Mouse (Mus musculus) ES-E14 (cell line): ENCODE measurements around the gene Wwtr1. TPM values are rescaled to one million over a fixed set of nuclear protein-coding genes. Genes with fewer than 3 reads are reported as not detected.

Source experiments
- DNase-seq: peaks from one replicate; pipeline ENCODE4 v3.0.0-alpha.2; 2013; ENCODE audit warnings: low read depth, low spot score
- H3K27ac ChIP-seq: 2 replicates; pipeline ENCODE4 v1.5.1; 2012; ENCODE audit warnings: low read depth, mild to moderate bottlenecking, low read length, moderate library complexity, mixed read lengths; ENCODE audit not compliant: poor library complexity, insufficient read depth, severe bottlenecking
- H3K36me3 ChIP-seq: 2 replicates; pipeline ENCODE4 v1.6.1; 2012; ENCODE audit warnings: mild to moderate bottlenecking, low read length, moderate library complexity, mixed read lengths; ENCODE audit not compliant: control insufficient read depth, poor library complexity, insufficient read depth, severe bottlenecking
- H3K4me1 ChIP-seq, 2 experiments: fragments of 150-350 bp in 1 of 2; sonication (generic) in 1 of 2; 2 replicates each; pipeline ENCODE4 v1.6.1; 2012; ENCODE audit warnings: low read length in 2 of 2, mild to moderate bottlenecking in 1 of 2, mixed read lengths in 1 of 2; ENCODE audit not compliant: control insufficient read depth in 2 of 2, insufficient read depth in 2 of 2, poor library complexity in 1 of 2
- H3K4me3 ChIP-seq, 2 experiments: fragments of 150-350 bp in 1 of 2; sonication (generic) in 1 of 2; 2 replicates each; pipeline ENCODE4 v1.5.1; 2012; ENCODE audit warnings: low read length in 2 of 2, low read depth in 1 of 2, mild to moderate bottlenecking in 1 of 2, mixed read lengths in 1 of 2; ENCODE audit not compliant: insufficient read depth in 1 of 2, poor library complexity in 1 of 2, severe bottlenecking in 1 of 2
- H3K9ac ChIP-seq: 2 replicates; pipeline ENCODE4 v1.6.1; 2012; ENCODE audit warnings: low read depth, mild to moderate bottlenecking, low read length, mixed read lengths; ENCODE audit not compliant: poor library complexity, insufficient read depth, severe bottlenecking
- H3K9me3 ChIP-seq: fragments of 150-350 bp; sonication (generic); 2 replicates; pipeline ENCODE4 v1.6.1; 2012; ENCODE audit warnings: low read depth, mild to moderate bottlenecking, low read length; ENCODE audit not compliant: control insufficient read depth, insufficient read depth
- CHD2 ChIP-seq: IDR thresholded peaks from 2 replicates; pipeline ENCODE4 v1.6.1; 2014; ENCODE audit warnings: mild to moderate bottlenecking, low read depth, low read length, inconsistent platforms
- HCFC1 ChIP-seq: IDR thresholded peaks from 2 replicates; pipeline ENCODE4 v1.6.1; 2012; ENCODE audit warnings: low read length, inconsistent platforms, borderline replicate concordance; ENCODE audit not compliant: insufficient read depth
- MAFK ChIP-seq: IDR thresholded peaks from 2 replicates; pipeline ENCODE4 v1.6.1; 2014; ENCODE audit warnings: mild to moderate bottlenecking, low read depth, low read length, inconsistent platforms; ENCODE audit not compliant: insufficient read depth
- ZC3H11A ChIP-seq: IDR thresholded peaks from 2 replicates; pipeline ENCODE4 v1.6.1; 2012; ENCODE audit warnings: low read depth, mild to moderate bottlenecking, inconsistent platforms, low read length, borderline replicate concordance
- ZNF384 ChIP-seq: IDR thresholded peaks from 2 replicates; pipeline ENCODE4 v1.6.1; 2012; ENCODE audit warnings: low read depth, low read length, inconsistent platforms
- in situ Hi-C, 2 experiments: fragments of 600-800 bp; cut with MboI; formaldehyde crosslinking; loops; one replicate each; pipeline ENCODE4 v1.15.1; 2025; ENCODE audit warnings: low sequenced_read_pairs in 2 of 2, inconsistent platforms in 1 of 2; ENCODE audit not compliant: unreplicated experiment in 2 of 2
- total RNA-seq: library from RNA; depleted of rRNA; stranded (reverse); fragments of 300-350 nt; gene quantifications from 2 replicates; pipeline ENCODE4 v1.2.3, GENCODE M21; 2012

The Wwtr1 gene
- total RNA-seq, 1 experiment: 20.0 TPM

- no peak overlapping the region for H3K4me3 ChIP-seq
- H3K9ac ChIP-seq: no peak overlapping the region
- no peaks in the 10 kb centered on the region for H3K9me3 ChIP-seq
- in situ Hi-C loops: no loop called here
- no peaks in the 10 kb centered on the region for H3K4me1 ChIP-seq
- TF ChIP-seq HCFC1 (no peak), ZNF384 (no peak), CHD2 (no peak), ZC3H11A (no peak), MAFK (no peak)
- no peak overlapping the region for H3K27ac ChIP-seq
- DNase-seq: no peak
- H3K36me3 ChIP-seq: no peaks in the 10 kb centered on the region; the same call in 1 of the 2 replicates
Observed at GRCm38 (mm10) chr3:57566655-57567054, 9.1 kb downstream of the Wwtr1 start.

- no peak overlapping the region for H3K4me3 ChIP-seq
- in situ Hi-C loops: no loop called here
- H3K9me3 ChIP-seq: no peaks in the 10 kb centered on the region
- no peak overlapping the region for H3K9ac ChIP-seq
- TF ChIP-seq CHD2: no peak
- TF ChIP-seq HCFC1: no peak
- no peak for TF ChIP-seq ZC3H11A
- TF ChIP-seq ZNF384: no peak
- TF ChIP-seq MAFK: no peak
- peaks cover 0 to 2% of the 10 kb centered on the region in 2 experiments; a peak in 1 of 4 replicates for H3K4me1 ChIP-seq
- DNase-seq: no peak
- no peaks in the 10 kb centered on the region for H3K36me3 ChIP-seq
- H3K27ac ChIP-seq: no peak overlapping the region
Observed at GRCm38 (mm10) chr3:57563627-57564026, 12.1 kb downstream of the Wwtr1 start.

- Histone ChIP-seq H3K4me1 (peaks cover 0 to 3% of the 10 kb centered on the region in 2 experiments; a peak in 2 of 4 replicates), H3K36me3 (no peaks in the 10 kb centered on the region), H3K9ac (no peak overlapping the region), H3K9me3 (no peaks in the 10 kb centered on the region), H3K4me3 (no peak overlapping the region), H3K27ac (no peak overlapping the region)
- in situ Hi-C loops: no loop called here
- TF ChIP-seq HCFC1 (no peak), MAFK (no peak), ZC3H11A (no peak), ZNF384 (no peak), CHD2 (no peak)
- no peak for DNase-seq
Observed at GRCm38 (mm10) chr3:57562996-57563506, 12.7 kb downstream of the Wwtr1 start.

- Histone ChIP-seq H3K9ac (no peak overlapping the region), H3K27ac (no peak overlapping the region), H3K4me3 (no peak overlapping the region), H3K9me3 (no peaks in the 10 kb centered on the region), H3K36me3 (no peaks in the 10 kb centered on the region), H3K4me1 (peaks cover 5 to 7% of the 10 kb centered on the region in 2 experiments; a peak in 3 of 4 replicates)
- no peak for DNase-seq
- no peak for TF ChIP-seq ZNF384
- TF ChIP-seq HCFC1: no peak
- TF ChIP-seq MAFK: no peak
- no peak for TF ChIP-seq CHD2
- no peak for TF ChIP-seq ZC3H11A
- in situ Hi-C loops: no loop called here
Observed at GRCm38 (mm10) chr3:57558761-57559160, 16.9 kb downstream of the Wwtr1 start.

- Histone ChIP-seq H3K9ac (no peak overlapping the region), H3K27ac (no peak overlapping the region), H3K4me3 (no peak overlapping the region), H3K9me3 (no peaks in the 10 kb centered on the region), H3K4me1 (peaks cover 5 to 7% of the 10 kb centered on the region in 2 experiments; a peak in 3 of 4 replicates), H3K36me3 (no peaks in the 10 kb centered on the region)
- no peak for DNase-seq
- TF ChIP-seq ZNF384 (no peak), CHD2 (no peak)
- in situ Hi-C loops: no loop called here
Observed at GRCm38 (mm10) chr3:57557408-57557807, 18.3 kb downstream of the Wwtr1 start.
